Mouse (Mus musculus) ovary, adult 18-20 months (tissue): ENCODE measurements around the gene Mrps23.
"Not testable (repeated sequence)": the region's sequence is repeated elsewhere in the genome, so short reads cannot be mapped to it uniquely, and the experiment has no call there.

Source experiments
- DNase-seq: peaks from one replicate; pipeline ENCODE4 v3.0.0; 2022; ENCODE audit warnings: low spot score, mixed read lengths

The Mrps23 gene

GRCm38 (mm10) chr11:88173386-88174025 is 30.7 kb upstream of the Mrps23 start:
- DNase-seq = no peak

- no peak for DNase-seq
Measured at GRCm38 (mm10) chr11:88180467-88180958, 23.7 kb upstream of the Mrps23 start.

DNA sequence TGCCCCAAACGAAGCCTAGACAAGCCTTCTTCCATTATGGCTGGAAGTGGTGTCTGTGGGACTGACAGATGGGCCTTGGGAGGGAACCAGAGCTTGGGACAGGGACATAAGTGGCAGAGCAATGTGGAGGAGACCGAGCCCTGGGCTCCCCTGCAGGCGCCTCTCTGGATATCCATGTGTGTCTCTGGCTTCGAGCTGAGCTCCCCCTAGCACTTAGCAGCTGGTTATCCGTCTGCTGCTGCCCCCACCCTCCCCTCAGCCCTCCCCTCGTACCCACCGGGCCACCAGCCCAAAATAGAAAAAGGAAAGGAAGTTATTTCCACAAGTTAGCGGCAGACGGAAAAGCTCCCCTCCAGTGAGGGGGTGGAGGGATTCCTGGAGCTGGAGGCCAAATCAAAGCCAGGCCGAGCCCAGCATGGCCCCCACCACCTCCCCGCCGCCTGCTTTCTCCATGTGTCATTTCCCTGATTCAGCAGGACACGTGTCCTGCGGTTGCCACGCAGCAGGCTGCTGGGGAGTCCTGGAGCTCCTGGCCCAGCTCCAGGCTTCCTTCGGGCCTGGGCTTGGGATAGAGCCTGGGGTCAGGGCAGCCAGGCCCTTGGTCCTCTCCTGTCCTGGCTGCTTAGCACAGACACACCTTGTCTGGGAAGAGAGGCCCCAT is 23.1 kb upstream of the Mrps23 start:
- DNase-seq = peak; percentile 69

DNA sequence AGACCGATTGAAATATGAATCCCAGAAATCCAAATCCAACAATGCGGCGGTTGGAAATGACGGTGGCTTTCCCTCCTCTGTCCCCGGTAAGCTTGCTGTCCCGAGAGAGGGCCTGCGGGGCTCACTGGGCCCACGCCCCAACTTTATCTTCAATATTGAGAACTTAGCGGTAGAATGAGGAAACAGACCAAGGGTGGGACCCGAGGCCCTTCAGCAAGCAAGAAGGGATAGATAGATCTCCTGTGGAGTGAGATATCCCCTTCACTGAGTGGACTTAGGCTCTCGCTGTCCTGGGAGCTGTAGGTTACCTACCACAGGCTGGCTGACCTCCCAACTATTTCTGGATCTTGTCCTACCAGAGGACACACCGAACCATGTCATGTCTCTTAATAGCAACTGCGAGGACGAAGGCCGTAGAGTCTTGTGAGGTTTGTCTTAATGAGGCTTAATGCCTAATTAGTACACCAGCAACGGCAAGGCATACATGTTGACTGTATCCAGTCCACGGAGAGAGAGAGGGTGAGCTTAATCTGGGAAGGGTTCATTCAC is 19.5 kb upstream of the Mrps23 start:
- no peak for DNase-seq

DNA sequence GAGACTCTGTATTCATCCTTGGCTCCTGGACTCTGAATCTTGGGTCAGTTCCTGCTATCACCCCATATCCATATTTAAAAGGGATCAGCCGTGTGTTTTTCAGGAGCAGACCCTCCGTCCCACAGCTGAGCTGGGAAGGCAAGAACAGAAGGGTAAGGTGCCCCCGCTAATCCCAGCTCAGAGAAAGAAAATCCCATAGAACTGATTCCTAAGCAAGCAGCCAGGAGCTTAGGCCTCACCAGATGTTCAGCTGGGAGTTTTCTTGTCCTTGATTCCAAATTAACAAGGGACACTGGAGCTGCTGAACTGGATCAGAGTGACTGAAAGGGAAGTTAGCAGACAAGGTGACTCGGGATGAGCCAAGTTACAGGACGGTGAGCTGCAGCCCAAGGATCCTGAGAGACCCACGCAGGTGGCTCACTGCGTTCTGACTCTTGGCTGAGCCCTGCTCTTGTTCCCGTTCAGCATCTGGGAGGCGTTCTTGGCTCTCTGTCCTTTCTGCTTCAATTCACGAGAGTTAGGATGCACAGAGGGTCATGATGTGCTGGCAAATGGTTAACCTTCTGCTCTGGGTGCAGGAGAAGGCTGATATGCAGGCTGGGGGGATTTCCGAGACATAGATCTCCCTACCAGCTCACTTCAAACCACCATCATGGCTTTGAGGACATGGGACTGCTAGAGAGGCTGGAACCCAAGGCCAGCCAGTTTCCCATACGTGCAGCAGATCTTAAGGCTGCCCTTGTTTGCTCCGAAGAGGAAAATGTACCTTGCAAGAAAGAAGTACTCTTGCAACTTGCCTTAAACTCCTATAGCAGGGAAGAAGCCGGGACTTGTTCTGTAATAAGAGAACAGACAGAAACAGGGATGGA is 17.9 kb upstream of the Mrps23 start:
- DNase-seq = no peak

DNA sequence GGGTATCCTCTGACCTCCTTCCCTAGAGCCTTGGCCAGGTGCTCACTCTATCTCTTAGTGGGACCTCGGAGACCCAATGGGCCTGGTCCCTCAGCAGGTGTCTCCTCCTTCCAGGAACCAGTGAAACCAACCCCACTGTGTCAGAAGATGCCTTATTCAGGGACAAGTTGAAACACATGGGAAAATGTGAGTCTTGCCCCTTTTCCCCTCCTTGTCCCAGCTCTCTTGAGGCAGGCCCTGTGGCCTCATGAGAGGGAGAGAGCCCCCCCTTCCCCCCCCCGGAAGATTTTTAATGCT is 17.3 kb upstream of the Mrps23 start:
- DNase-seq = no peak

- DNase-seq = peak; percentile 80
Measured at GRCm38 (mm10) chr11:88187417-88188133, 16.6 kb upstream of the Mrps23 start.

DNA sequence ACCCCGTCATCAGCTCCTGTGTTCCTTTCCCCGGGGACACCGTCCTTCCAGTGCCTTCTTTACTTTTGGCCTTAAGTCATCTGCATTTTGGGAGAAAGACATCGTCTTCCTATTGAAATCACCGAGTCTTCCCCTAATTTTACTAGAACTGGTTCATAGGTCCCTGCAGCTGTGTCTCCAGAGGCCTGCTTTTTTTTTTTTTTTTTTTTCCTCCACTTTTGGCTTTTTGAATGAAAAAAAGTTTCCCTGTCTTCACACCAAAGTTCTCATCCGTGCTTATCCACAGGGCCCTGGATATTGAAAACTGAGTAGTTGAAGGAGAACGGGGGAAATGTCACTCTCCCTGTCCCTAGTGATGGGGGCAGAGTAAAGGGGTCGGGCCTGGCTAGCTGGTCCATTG is 16.0 kb upstream of the Mrps23 start:
- no peak for DNase-seq

GRCm38 (mm10) chr11:88188635-88189034 is 15.6 kb upstream of the Mrps23 start:
- DNase-seq = no peak

GRCm38 (mm10) chr11:88192595-88192994 is 11.6 kb upstream of the Mrps23 start:
- DNase-seq = no peak

- no peak for DNase-seq
Measured at GRCm38 (mm10) chr11:88193098-88193823, 10.9 kb upstream of the Mrps23 start.

DNA sequence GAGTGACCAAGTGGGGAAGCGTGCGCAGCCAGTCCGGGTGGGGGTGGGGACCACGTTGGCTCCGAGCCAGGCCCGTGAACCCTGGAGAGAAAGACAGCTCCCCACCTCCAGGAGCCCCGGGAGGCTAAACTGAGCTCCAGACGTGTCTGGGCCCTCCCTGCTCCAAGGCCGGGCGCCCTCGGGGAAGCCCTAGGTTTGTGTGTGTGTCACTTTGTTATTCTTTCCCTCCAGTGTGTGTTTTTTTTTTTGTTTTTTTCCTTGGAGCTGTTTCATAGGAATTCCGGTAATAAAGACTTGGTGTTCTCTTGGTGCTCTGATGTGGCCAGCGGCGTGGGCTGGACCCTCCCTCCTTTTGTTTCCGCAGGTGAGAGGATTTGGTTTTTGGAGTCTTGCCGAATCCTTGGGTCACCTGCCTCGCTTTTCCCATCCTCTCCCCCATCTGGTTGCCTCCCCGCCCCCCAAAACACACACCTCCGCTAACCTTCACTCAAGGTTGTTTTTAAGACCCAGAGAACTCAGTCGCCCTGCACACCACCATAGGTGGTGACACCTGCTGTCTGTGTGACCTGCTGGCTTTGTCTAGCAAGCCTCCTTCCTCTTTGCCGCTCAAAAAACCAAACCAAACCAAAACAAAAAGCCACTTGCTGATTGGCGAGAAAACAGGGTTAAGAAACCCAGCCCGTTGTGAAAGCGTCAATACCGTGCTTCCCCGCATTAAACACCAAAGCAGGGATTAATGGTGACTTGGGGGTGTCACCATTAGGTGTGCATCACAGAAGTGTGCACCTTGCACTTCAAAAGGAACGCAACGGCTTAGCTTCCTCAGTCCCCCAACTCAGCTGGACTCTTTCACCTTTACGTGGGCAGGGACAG is 10.1 kb upstream of the Mrps23 start:
- DNase-seq = no peak

- DNase-seq = not testable (repeated sequence)
Measured at GRCm38 (mm10) chr11:88195699-88196098, 8.5 kb upstream of the Mrps23 start.

DNA sequence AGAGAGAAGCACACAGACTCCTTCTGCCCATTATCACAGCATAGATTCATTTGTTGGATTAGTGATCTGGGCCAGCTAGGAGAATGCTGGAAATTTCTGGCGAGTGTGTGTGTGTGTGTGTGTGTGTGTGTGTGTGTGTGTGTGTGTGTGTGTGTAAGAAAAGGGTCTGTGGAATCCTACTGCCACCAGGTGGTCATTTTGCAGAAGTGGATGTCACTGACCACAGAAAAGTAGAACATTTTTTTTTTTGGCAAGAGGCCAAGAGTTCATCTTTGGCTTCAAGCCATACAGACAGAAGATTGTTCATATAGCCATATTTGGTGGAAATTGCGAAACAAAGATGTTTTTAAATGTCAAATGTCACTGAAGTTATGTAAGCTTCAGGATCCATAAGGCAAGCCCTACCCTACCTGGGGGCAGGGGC is 7.0 kb upstream of the Mrps23 start:
- no peak for DNase-seq

- no peak for DNase-seq
Measured at GRCm38 (mm10) chr11:88198223-88198622, 6.0 kb upstream of the Mrps23 start.

DNA sequence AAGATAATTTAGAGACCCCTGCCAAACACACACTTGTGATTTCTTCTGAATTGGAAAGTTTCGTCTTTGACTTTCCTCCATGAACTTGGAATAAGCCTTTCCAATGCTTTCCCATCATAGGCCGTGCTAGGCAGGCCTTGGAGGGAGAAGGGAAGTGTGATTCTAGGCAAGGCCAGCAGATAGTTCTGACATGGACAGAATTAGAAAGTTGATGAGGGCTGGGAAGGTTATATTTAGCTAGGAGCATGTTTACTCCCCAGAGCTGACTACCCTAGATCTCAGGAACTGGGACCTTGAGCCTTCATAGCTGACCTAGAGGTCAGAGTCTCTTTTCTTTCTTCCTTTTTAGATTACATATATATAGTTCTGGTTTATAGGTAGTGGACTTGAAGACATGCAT is 3.0 kb upstream of the Mrps23 start:
- DNase-seq = no peak

GRCm38 (mm10) chr11:88202077-88202476 is 2.1 kb upstream of the Mrps23 start:
- DNase-seq = no peak

DNA sequence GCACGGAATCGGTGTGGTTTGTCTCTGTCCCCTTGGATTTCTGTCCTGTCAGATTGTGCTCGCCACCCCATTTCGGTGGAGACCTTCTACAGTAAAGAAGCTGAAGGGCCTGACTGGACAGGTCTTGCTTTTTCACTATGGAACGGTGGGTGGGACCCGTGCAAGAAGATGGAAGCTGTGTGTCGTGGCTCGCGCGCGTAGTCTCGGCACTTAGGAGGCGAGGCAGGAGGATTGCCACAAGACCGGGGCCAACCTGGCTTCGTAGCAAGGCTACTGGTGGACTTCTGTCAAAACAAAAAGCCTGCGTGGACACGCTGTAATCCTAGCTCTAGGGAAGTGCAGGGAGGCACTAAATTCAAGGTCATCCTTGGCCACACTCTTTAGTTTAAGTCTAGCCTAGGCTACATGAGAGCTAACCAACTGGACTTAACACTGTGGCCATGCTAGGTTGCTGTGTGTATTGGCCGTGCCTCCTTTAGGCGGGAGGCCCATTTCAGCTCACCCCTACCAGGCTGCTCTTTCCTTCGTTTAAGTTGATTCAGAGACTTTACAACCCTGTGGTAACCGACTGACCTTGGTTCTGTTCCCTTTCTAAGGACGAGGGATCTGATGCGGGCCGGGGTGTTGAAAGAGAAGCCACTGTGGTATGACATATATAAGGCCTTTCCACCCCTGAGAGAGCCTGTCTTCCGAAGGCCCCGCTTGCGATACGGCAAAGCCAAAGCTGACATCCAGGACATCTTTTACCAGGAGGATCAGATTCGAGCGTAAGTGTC is 593 bp downstream of the Mrps23 start:
- DNase-seq = no peak

GRCm38 (mm10) chr11:88206576-88206975 is 2.4 kb downstream of the Mrps23 start:
- DNase-seq = not testable (repeated sequence)

GRCm38 (mm10) chr11:88207697-88208096 is 3.5 kb downstream of the Mrps23 start:
- DNase-seq = no peak
